Mouse (Mus musculus): Measurements from ENCODE around the gene Fam167b.

Fam167b gene

GRCm38 (mm10) chr4:129578466-129578865 is at the start of gene Fam167b:
TSS of gene Fam167b (minus strand) at chr4:129578549.
- DNase-seq, result no peak

DNA sequence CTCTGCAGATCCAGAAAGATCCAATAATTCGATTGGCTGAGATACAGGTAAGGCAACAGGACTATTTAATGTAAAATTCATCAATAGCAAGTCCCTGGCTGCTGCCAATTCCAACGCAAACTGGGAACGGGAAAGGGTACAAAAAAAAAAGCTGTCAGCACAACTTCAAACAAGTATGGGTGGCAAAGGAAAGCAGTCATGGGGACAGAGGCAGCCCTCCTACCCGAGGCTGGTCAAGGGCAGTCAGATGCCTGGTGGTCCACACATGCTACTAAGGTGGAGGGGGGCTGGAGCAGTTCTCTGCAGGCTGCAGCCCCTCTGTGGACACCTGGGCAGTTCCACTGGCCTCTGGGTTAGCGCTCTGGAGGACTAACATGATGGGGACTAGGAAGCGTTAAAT is 47.7 kb upstream of the Fam167b start:
- no peak for DNase-seq

DNA sequence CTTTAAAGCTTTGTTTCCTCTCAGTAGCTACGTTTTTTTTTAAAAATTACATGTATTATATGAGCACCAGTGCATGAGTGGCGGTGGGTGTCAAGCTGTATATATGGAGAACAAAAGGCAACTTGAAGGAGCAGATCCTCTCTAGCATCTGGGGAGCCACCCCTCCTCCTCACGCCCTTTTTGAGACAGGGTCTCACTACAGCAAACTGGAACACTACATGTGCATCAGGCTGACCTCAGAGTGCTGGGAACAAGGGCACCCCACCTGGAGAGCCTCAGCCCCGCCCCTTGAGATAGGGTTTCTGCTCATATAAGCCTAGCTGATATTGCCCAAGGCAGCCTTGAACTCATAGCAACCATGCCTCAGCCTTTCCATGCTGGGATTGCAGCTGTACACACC is 47.1 kb upstream of the Fam167b start:
- DNase-seq, result no peak

GRCm38 (mm10) chr4:129625029-129625370 is 46.7 kb upstream of the Fam167b start:
- peak; percentile 78 for DNase-seq

GRCm38 (mm10) chr4:129624281-129625028 is 46.1 kb upstream of the Fam167b start:
- peak; percentile 89 for DNase-seq

GRCm38 (mm10) chr4:129623681-129624091 is 45.3 kb upstream of the Fam167b start, which contains the start of gene Ccdc28b:
TSS of gene Ccdc28b (minus strand) at chr4:129623947.
- DNase-seq, result peak; percentile 62

DNA sequence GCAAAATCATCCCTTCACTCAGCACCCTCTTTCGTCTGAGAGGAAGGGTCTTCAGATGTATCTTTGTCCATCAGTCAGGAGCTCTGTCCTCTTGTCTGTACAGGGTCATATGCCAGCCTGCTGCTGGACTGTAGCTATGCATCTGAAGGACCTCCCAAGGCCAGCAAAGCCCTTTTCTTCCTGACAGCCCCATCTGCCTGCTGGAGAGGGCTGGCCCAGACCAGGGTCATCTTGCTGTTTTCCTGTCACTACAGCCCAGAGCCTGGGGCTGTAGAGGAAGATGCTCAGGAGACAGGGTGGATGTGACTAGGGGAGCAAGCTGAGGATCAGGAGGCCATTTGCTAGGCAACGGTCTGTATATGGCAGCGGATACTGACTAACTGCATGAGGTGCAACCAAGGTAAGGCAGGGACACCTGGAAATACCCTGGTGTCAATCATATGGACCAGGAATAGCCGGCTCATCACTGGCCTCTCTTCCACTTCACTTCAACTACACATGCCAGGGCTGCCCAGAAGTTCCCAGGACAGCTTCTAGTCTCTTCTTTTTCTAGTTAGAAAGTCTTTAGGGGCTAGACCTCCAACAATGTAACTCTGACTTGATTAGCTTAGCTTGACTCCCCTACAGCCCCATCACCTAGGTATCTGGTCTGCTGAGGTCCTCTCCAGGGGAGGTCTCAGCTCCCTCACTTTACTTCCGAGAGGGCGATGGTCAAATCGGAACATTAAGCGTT is 44.6 kb upstream of the Fam167b start:
- DNase-seq, result no peak

DNA sequence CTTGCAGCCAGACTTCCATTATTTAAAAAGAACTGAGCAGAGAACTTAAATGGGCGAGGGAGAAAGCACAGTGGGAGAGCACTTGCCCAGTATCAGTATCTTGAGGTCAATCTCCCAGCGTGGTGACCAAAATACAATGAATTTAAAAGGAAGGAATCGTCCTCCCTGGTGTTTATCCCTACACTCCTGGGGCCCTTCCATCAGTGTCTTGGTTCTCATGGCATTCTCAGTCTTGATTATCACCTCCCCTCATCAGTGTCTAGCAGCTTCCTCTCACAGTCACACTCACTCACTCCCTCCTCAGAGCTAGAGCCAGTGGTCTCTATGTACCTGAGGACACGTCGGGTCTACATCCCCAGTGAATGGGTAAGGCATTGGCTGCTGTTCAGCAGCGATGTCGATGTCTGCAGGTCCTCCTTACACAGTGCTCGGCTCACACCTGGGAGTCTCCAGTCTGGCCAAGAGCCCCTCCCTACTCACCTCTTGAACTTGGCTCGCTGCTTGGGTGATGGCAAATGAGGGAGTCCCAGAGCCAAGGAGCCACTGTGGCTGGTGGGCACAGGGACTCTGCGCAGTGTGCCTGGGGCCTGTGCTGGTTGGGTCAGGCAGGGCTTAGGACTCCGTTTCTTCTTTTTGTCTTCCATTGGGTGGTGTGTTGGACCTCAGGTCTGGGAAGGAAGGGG is 43.9 kb upstream of the Fam167b start:
- no peak for DNase-seq

GRCm38 (mm10) chr4:129621283-129621841 is 43.0 kb upstream of the Fam167b start:
- no peak for DNase-seq

DNA sequence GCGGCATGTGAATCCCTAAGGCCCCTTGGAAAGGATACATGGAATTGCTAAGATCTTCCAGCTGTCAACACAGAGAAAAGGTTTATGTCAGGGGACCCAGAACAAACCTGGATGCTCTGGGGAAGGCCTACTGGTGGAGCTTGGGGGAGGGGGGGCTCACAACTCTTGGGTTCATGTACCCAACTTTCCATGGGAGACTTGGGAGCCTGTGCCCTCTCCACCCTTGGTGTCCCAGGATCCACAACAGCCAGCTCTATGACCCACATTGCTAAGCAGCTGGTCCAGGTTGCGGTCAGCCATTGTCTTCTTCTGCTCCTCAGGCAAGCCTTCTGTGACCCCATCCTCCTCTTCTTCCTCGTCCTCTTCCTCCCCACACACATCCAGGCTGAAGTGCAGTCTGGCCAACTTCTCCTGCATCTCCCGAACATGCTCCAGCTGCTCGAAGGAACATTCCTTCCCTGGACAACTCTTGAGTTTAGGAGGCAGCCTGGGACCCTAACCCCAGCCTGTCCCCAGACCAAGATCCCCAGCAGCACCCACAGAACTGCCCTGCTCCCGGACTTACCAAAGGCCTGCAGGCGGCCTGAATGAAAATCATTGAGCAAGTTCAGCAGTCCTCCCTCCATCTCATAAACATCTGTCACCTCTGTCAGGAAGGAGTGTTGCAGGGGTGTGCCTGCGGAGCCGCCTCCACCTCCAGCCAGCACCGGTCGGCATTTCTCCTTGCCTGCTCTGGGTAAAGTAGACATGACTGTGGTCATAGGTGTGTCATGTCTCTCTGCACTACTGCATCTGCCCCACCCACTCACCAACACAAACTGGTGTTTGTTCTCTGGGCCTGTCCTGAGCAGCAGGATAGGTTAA is 42.3 kb upstream of the Fam167b start:
- no peak for DNase-seq

DNA sequence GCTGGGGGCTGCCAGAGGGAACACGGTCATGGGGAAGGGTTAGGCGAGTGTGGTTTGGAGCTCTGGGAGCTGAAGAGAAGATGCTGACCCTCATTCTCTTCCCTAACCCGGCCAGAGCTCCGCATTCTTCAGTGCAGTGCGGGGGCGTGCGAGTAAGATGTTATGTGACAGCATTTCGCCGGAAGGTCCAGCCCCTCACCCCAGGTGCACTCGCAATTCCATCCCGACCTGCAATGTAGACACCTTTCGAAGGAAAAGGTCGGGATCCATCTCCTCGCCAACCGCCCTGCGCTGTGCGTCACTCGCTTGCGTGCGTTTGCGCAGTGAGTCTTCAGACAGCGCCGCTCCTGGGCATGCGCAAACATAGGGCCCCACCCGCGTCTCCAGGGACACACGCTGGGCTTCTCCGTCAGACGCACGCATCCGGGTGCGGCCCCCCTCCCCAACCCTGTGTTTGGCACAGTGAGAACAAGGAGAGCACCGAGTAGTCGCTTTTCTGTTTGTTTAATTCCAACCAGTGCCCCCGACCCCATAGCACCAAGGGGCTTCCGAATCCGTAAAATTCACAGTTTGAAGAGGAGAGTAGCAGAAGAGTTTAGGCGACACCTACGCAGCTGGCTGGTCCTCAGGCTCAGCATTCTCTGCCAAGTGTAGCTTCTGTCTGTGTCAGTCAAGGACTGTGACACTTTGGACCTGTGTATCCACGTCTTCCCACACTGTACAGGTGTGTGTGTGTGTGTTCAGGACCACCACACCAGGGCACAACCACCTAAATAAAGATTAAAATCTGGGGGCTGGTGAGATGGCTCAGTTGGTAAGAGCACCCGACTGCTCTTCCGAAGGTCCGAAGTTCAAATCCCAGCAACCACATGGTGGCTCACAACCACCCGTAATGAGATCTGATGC is 40.7 kb upstream of the Fam167b start, which contains the start of gene Iqcc:
Gene Iqcc (minus strand): TSS at position 314 of the 906 bp plus-strand sequence.
- peak; percentile 98 for DNase-seq

GRCm38 (mm10) chr4:129618031-129618430 is 39.7 kb upstream of the Fam167b start:
- no peak for DNase-seq

DNA sequence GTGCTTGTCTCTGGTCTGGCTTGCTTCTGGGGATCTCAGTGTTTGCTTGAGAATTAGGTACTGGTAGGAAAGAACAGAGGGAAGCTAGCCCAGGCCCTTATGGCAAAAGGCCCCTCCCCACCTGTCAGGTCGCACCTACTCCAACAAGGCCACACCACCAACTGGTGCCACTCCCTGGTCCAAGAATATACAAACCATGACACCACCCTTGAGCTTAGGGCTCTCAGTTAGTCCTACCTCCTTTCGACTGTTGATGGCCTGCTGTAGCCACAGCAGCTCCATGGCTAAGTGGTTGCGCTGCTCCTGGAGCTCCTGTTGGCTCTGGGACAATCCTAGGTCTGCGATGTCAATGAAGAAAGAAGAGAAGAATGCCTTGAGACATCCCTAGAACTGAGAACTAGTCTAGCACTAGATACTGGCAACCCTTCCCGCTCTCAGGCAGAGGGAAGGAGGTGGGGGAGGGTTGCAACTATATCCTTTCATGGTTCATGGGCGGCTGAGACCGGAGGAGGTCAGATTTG is 38.8 kb upstream of the Fam167b start:
- DNase-seq, result no peak

DNA sequence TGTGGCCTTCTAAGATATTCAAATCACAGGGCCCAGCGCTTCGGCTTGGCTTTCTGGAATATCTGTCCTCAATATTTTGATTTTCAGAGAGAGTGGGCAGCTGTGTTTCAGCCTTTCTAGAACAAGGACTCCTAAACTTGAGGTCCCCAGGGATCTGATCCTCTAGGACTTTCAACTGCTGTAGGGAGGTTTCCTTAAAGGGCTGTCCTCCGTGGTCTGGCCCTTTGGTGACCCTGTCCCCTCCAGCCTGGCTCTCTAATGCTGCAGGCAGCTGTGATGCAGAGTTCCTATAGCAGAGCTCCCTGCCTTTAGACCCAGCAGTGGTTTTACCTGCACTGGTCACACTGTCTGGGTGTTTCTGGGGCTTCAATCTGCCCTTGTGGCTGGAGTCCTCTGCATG is 38.3 kb upstream of the Fam167b start:
- DNase-seq, result no peak

- DNase-seq, result no peak
Observed at GRCm38 (mm10) chr4:129615801-129616290, 37.5 kb upstream of the Fam167b start.

- DNase-seq, result no peak
Observed at GRCm38 (mm10) chr4:129614093-129614492, 35.7 kb upstream of the Fam167b start, which contains the start of gene Dcdc2b. TSS of gene Dcdc2b (minus strand) at chr4:129614257.

DNA sequence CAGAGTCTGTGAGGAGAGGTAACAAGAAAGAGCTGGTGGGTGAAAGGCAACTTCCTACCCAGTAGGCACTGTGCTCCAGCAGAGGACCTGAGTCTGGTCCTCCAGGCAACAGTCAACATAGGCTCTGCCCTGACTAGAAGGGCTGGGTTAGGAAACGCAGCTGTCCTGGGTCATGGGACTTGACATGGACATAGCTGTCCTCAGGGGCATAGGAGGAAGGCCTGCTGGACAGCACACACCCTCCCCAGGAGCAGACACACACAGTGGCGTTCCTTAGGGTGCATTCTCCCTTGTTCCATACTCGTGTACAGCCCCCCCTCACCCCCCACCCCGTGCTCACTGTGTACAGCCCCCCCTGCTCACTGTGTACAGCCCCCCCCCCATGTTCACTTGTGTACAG is 32.1 kb upstream of the Fam167b start:
- DNase-seq, result no peak

- peak; percentile 89 for DNase-seq
Observed at GRCm38 (mm10) chr4:129610026-129610425, 31.7 kb upstream of the Fam167b start.

- DNase-seq, result peak; percentile 52
Observed at GRCm38 (mm10) chr4:129609139-129609631, 30.8 kb upstream of the Fam167b start.

GRCm38 (mm10) chr4:129608426-129609025 is 30.2 kb upstream of the Fam167b start:
- peak; percentile 89 for DNase-seq

Data from thymus, postnatal 14 days (tissue).